Mouse (Mus musculus): ENCODE measurements around the gene Tsg101. TPM values are rescaled to one million over a fixed set of nuclear protein-coding genes. Genes with fewer than 3 reads are reported as not detected.
"Not testable (repeated sequence)": the region's sequence is repeated elsewhere in the genome, so short reads cannot be mapped to it uniquely, and the experiment has no call there.

Tsg101 gene
- 10 to 100 TPM; 50.2 to 57.1 TPM for total RNA-seq (2021)
- long read RNA-seq, experiment 1, transcript Tsg101-201 (10 exons, 1,949 nt), result major isoform, 103 of 139 reads
- long read RNA-seq, experiment 1, partial matches to known transcripts, result 1 of 139 reads
- long read RNA-seq, experiment 1, other reads (novel, unspliced or antisense), result 35 of 139 reads
- long read RNA-seq, experiment 2, transcript Tsg101-201 (10 exons, 1,949 nt), result major isoform, 101 of 139 reads
- long read RNA-seq, experiment 2, partial matches to known transcripts, result 0 of 139 reads
- long read RNA-seq, experiment 2, other reads (novel, unspliced or antisense), result 37 of 139 reads

- peak; percentile 95 for DNase-seq
These were observed at the start of gene Tsg101 for GRCm38 (mm10) chr7:46919551-46920176. Gene Tsg101, minus strand, starts transcription at chr7:46919969.

GRCm38 (mm10) chr7:46964070-46964469, 44.3 kb upstream of the Tsg101 start:
- DNase-seq, result no peak

GRCm38 (mm10) chr7:46962806-46963618, 43.2 kb upstream of the Tsg101 start:
- peak; percentile 59 for DNase-seq

GRCm38 (mm10) chr7:46962132-46962531, 42.4 kb upstream of the Tsg101 start:
- DNase-seq, result no peak

- DNase-seq, result no peak
These were observed 41.2 kb upstream of the Tsg101 start for GRCm38 (mm10) chr7:46960991-46961390.

GRCm38 (mm10) chr7:46958853-46959252, 39.1 kb upstream of the Tsg101 start:
- no peak for DNase-seq

- peak; percentile 93 for DNase-seq
These were observed 38.3 kb upstream of the Tsg101 start, which contains the start of gene Uevld for GRCm38 (mm10) chr7:46957831-46958691. Gene Uevld, minus strand, starts transcription at chr7:46958527.

GRCm38 (mm10) chr7:46935847-46936246, 16.1 kb upstream of the Tsg101 start:
- no peak for DNase-seq

- no peak for DNase-seq
These were observed 15.0 kb upstream of the Tsg101 start for GRCm38 (mm10) chr7:46934788-46935187.

- DNase-seq, result no peak
These were observed 11.6 kb upstream of the Tsg101 start for GRCm38 (mm10) chr7:46931370-46931769.

- DNase-seq, result no peak
These were observed 8.5 kb upstream of the Tsg101 start for GRCm38 (mm10) chr7:46928291-46928690.

GRCm38 (mm10) chr7:46922075-46922474, 2.3 kb upstream of the Tsg101 start:
- no peak for DNase-seq

GRCm38 (mm10) chr7:46918678-46919371, 944 bp downstream of the Tsg101 start:
- no peak for DNase-seq

- no peak for DNase-seq
These were observed 3.4 kb downstream of the Tsg101 start for GRCm38 (mm10) chr7:46916376-46916775.

- DNase-seq, result no peak
These were observed 8.5 kb downstream of the Tsg101 start for GRCm38 (mm10) chr7:46911250-46911649.

- no peak for DNase-seq
These were observed 20.4 kb downstream of the Tsg101 start for GRCm38 (mm10) chr7:46899343-46899742.

GRCm38 (mm10) chr7:46895511-46895910, 24.3 kb downstream of the Tsg101 start:
- DNase-seq, result no peak

- no peak for DNase-seq
These were observed 36.5 kb downstream of the Tsg101 start for GRCm38 (mm10) chr7:46883304-46883703.

GRCm38 (mm10) chr7:46881941-46882340, 37.8 kb downstream of the Tsg101 start:
- DNase-seq, result not testable (repeated sequence)

- no peak for DNase-seq
These were observed 38.8 kb downstream of the Tsg101 start for GRCm38 (mm10) chr7:46880992-46881391.

- DNase-seq, result peak; percentile 20
These were observed 39.9 kb downstream of the Tsg101 start for GRCm38 (mm10) chr7:46879851-46880250.
